ENCODE assay signal across 22 mouse cellular contexts in genomic region chr7:67037726-67038520, GRCm38 (mm10).
A peak's percentile ranks its signal among the peaks of the same experiment; 100 is the strongest.
DNase-seq lines count a peak whose midpoint lies in the region; ATAC-seq and TF ChIP-seq lines count a peak whose summit lies in the region.
"Had no signal": no experiment of that assay in that cellular context is flagged by ENCODE, and none has a peak within 500 bp of the region (broad histone marks: within the 10 kb centered on the region; RNA-seq: fewer than 3 reads in every experiment).

No protein-coding gene starts in this region.

- no peak for TF ChIP-seq CTCF in kidney, adult 2 months (conservative IDR thresholded peaks at IDR 0.05; ENCODE audit: insufficient read depth, insufficient read length, low read depth, low read length)
- no peak for TF ChIP-seq CTCF in stomach, postnatal 0 days (IDR thresholded peaks at IDR 0.05; ENCODE audit: low read depth)

- no peaks in the 10 kb centered on the region for H3K9me3 ChIP-seq in heart, embryonic 10.5 days
- no peaks in the 10 kb centered on the region for H3K9me3 ChIP-seq in heart, embryonic 12.5 days (replicated peaks)
- no peaks in the 10 kb centered on the region for H3K9me3 ChIP-seq in stomach, postnatal 0 days (ENCODE audit: control insufficient read depth, low read length)
- H3K9me3 ChIP-seq: embryonic facial prominence, embryonic 13.5 days; embryonic facial prominence, embryonic 15.5 days; forebrain, embryonic 10.5 days; forebrain, embryonic 12.5 days had no signal

- H3K27me3 ChIP-seq in heart, embryonic 10.5 days (ENCODE audit: insufficient read depth, poor library complexity, severe bottlenecking), result no peaks in the 10 kb centered on the region
- H3K27me3 ChIP-seq in heart, embryonic 12.5 days (replicated peaks), result no peaks in the 10 kb centered on the region
- no peaks in the 10 kb centered on the region for H3K27me3 ChIP-seq in kidney, adult 2 months (replicated peaks; ENCODE audit: control insufficient read depth, insufficient read depth, low read length)
- no peaks in the 10 kb centered on the region for H3K27me3 ChIP-seq in stomach, postnatal 0 days (ENCODE audit: control insufficient read depth, insufficient read depth, low read length)
- H3K27me3 ChIP-seq: embryonic facial prominence, embryonic 13.5 days; embryonic facial prominence, embryonic 15.5 days; forebrain, embryonic 12.5 days had no signal

- 49% methylated on average over 4 of the region's 4 CpGs for WGBS in heart, embryonic 10.5 days
- 72% methylated on average over 4 of the region's 4 CpGs for WGBS in heart, embryonic 12.5 days
- WGBS in kidney, adult 2 months, result 66% methylated on average over 4 of the region's 4 CpGs
- 77% methylated on average over 4 of the region's 4 CpGs for WGBS in stomach, postnatal 0 days

- no peak for ATAC-seq in heart, embryonic 12.5 days (ENCODE audit: insufficient number of reproducible peaks, low FRiP score)
- no peak for ATAC-seq in stomach, postnatal 0 days (ENCODE audit: low FRiP score, low TSS enrichment)
- ATAC-seq: forebrain, embryonic 14.5 days had no signal

- no peaks in the 10 kb centered on the region for H3K36me3 ChIP-seq in heart, embryonic 10.5 days
- H3K36me3 ChIP-seq in heart, embryonic 12.5 days, result 0 out of 2 replicates have a peak, but pooled peaks cover 4% of the 10 kb centered on the region
- no peaks in the 10 kb centered on the region for H3K36me3 ChIP-seq in kidney, adult 2 months (ENCODE audit: control insufficient read depth, insufficient read depth, low read length)
- H3K36me3 ChIP-seq in stomach, postnatal 0 days (ENCODE audit: control insufficient read depth, insufficient read depth, low read length), result no peaks in the 10 kb centered on the region
- H3K36me3 ChIP-seq: embryonic facial prominence, embryonic 15.5 days; forebrain, embryonic 10.5 days; forebrain, embryonic 12.5 days had no signal

- H3K4me3 ChIP-seq in heart, embryonic 10.5 days, result no peak overlapping the region
- no peak overlapping the region for H3K4me3 ChIP-seq in heart, embryonic 12.5 days
- no peak overlapping the region for H3K4me3 ChIP-seq in kidney, adult 2 months (ENCODE audit: insufficient read depth, low read depth, low read length)
- no peak overlapping the region for H3K4me3 ChIP-seq in stomach, postnatal 0 days (ENCODE audit: low read depth, low read length)
- H3K4me3 ChIP-seq: embryonic facial prominence, embryonic 13.5 days; embryonic facial prominence, embryonic 15.5 days; erythroblast, embryonic 14.5 days; forebrain, embryonic 10.5 days; forebrain, embryonic 12.5 days had no signal

- DNase-seq in heart, embryonic 10.5 days (ENCODE audit: low spot score), result peak; percentile 62
- peak; percentile 54 for DNase-seq in kidney, adult 2 months
- DNase-seq in kidney, postnatal 10 days, result no peak
- peak; percentile 1 for DNase-seq in stomach, postnatal 0 days (ENCODE audit: low spot score)
- DNase-seq in layer of hippocampus, postnatal 14 days (ENCODE audit: low spot score in 2 of 2), result no peak
- DNase-seq: adrenal gland, adult 2 months; adrenal gland, postnatal 10 days; adrenal gland, postnatal 25 days; cerebellum, adult 11 months; cerebellum, adult 18-20 months; cerebellum, adult 8-10 months; cerebellum, adult 9-11 months; cerebellum, postnatal 14 days; cerebellum, postnatal 36 days; embryo, embryonic 11 days had no signal

- H3K4me1 ChIP-seq in heart, embryonic 10.5 days, result peaks cover 17% of the 10 kb centered on the region
- peaks cover 23% of the 10 kb centered on the region for H3K4me1 ChIP-seq in heart, embryonic 12.5 days (replicated peaks)
- H3K4me1 ChIP-seq in kidney, adult 2 months (ENCODE audit: control insufficient read depth, insufficient read depth, low read length), result no peaks in the 10 kb centered on the region
- H3K4me1 ChIP-seq in stomach, postnatal 0 days (replicated peaks; ENCODE audit: control insufficient read depth, insufficient read depth), result no peaks in the 10 kb centered on the region
- H3K4me1 ChIP-seq: embryonic facial prominence, embryonic 15.5 days; forebrain, embryonic 10.5 days; forebrain, embryonic 12.5 days had no signal

- no peak overlapping the region for H3K4me2 ChIP-seq in heart, embryonic 12.5 days
- H3K4me2 ChIP-seq in stomach, postnatal 0 days (replicated peaks; ENCODE audit: low read depth), result no peak overlapping the region
- H3K4me2 ChIP-seq: embryonic facial prominence, embryonic 13.5 days; embryonic facial prominence, embryonic 15.5 days; forebrain, embryonic 12.5 days had no signal

- no peak for TF ChIP-seq EP300 in stomach, postnatal 0 days (optimal IDR thresholded peaks at IDR 0.05)

- no peak for TF ChIP-seq POLR2A in kidney, adult 2 months (IDR thresholded peaks at IDR 0.05; ENCODE audit: low read depth, low read length)

- H3K27ac ChIP-seq in heart, embryonic 10.5 days, result no peak overlapping the region
- no peak overlapping the region for H3K27ac ChIP-seq in heart, embryonic 12.5 days (ENCODE audit: poor library complexity, severe bottlenecking)
- H3K27ac ChIP-seq in kidney, adult 2 months (ENCODE audit: insufficient read depth, low read depth, low read length), result no peak overlapping the region
- H3K27ac ChIP-seq in stomach, postnatal 0 days (replicated peaks), result no peak overlapping the region
- H3K27ac ChIP-seq: embryonic facial prominence, embryonic 13.5 days; embryonic facial prominence, embryonic 15.5 days; forebrain, embryonic 10.5 days; forebrain, embryonic 12.5 days had no signal

- H3K9ac ChIP-seq in heart, embryonic 12.5 days, result no peak overlapping the region
- no peak overlapping the region for H3K9ac ChIP-seq in stomach, postnatal 0 days (ENCODE audit: low read length)
- H3K9ac ChIP-seq: embryonic facial prominence, embryonic 13.5 days; embryonic facial prominence, embryonic 15.5 days; forebrain, embryonic 12.5 days had no signal

Comparison
In these comparisons a context has a peak if more than half of its experiments do, and no peak if none do; other contexts are left out.
1. DNase-seq: peak in heart, embryonic 10.5 days (single experiment), kidney, adult 2 months (single experiment) and stomach, postnatal 0 days (single experiment); none in kidney, postnatal 10 days (single experiment) and layer of hippocampus, postnatal 14 days (0 of 2).